Mouse (Mus musculus): ENCODE measurements around the gene Gstt1. TPM values are rescaled to one million over a fixed set of nuclear protein-coding genes. Genes with fewer than 3 reads are reported as not detected.

Gstt1 gene
- polyA plus RNA-seq, 1 experiment = 149 TPM

GRCm38 (mm10) chr10:75763682-75764518, 34.5 kb downstream of the Gstt1 start, which contains the start of gene Cabin1:
Gene Cabin1 (minus strand): TSS chr10:75764341.
- DNase-seq (ENCODE audit: low read depth) = peak; percentile 89

- DNase-seq (ENCODE audit: low read depth) = no peak
Measured at GRCm38 (mm10) chr10:75762413-75762812, 36.0 kb downstream of the Gstt1 start.

- no peak for DNase-seq (ENCODE audit: low read depth)
Measured at GRCm38 (mm10) chr10:75760311-75760710, 38.1 kb downstream of the Gstt1 start.

- DNase-seq (ENCODE audit: low read depth) = no peak
Measured at GRCm38 (mm10) chr10:75756719-75757118, 41.7 kb downstream of the Gstt1 start.

- no peak for DNase-seq (ENCODE audit: low read depth)
Measured at GRCm38 (mm10) chr10:75744017-75744416, 54.4 kb downstream of the Gstt1 start.

GRCm38 (mm10) chr10:75743369-75743768, 55.0 kb downstream of the Gstt1 start:
- no peak for DNase-seq (ENCODE audit: low read depth)

- DNase-seq (ENCODE audit: low read depth) = peak; percentile 60
Measured at GRCm38 (mm10) chr10:75740866-75741265, 57.5 kb downstream of the Gstt1 start.

Other genes starting within 250 kb of the Gstt1 start
- gene Lrrc75b, start 238.3 kb downstream of the Gstt1 start, polyA plus RNA-seq (2012; rRNA removed) = 9.0 and 18.2 TPM in 2 replicates
- 127 and 198 TPM in 2 replicates for gene Ggt1, start 237.0 kb downstream of the Gstt1 start, polyA plus RNA-seq (2012; rRNA removed)
- gene Ggt5, start 209.2 kb downstream of the Gstt1 start, polyA plus RNA-seq (2012; rRNA removed) = 41.4 and 47.0 TPM in 2 replicates
- gene Susd2, start 154.6 kb downstream of the Gstt1 start, polyA plus RNA-seq (2012; rRNA removed) = 21.5 and 32.8 TPM in 2 replicates
- 31.3 and 33.0 TPM in 2 replicates for gene Cabin1, start 34.2 kb downstream of the Gstt1 start, polyA plus RNA-seq (2012; rRNA removed)
- gene Ddt, start 25.2 kb downstream of the Gstt1 start, polyA plus RNA-seq (2012; rRNA removed) = 97.9 and 149 TPM in 2 replicates
- 1.2 TPM in 1 of 2 replicates, not detected in the other for gene Gm20441, start 17.6 kb downstream of the Gstt1 start, polyA plus RNA-seq (2012; rRNA removed)
- 99.8 and 148 TPM in 2 replicates for gene Gstt3, start 17.2 kb downstream of the Gstt1 start, polyA plus RNA-seq (2012; rRNA removed)
- gene Gstt4, start 24.0 kb upstream of the Gstt1 start, polyA plus RNA-seq (2012; rRNA removed) = 1.0 and 2.6 TPM in 2 replicates
- 140 and 162 TPM in 2 replicates for gene Gstt2, start 38.8 kb upstream of the Gstt1 start, polyA plus RNA-seq (2012; rRNA removed)
- 670 and 829 TPM in 2 replicates for gene Mif, start 61.7 kb upstream of the Gstt1 start, polyA plus RNA-seq (2012; rRNA removed)
- 186 and 253 TPM in 2 replicates for gene Derl3, start 94.8 kb upstream of the Gstt1 start, polyA plus RNA-seq (2012; rRNA removed)
- gene Smarcb1, start 123.0 kb upstream of the Gstt1 start, polyA plus RNA-seq (2012; rRNA removed) = 37.1 and 46.1 TPM in 2 replicates
- 138 and 191 TPM in 2 replicates for gene Chchd10, start 134.5 kb upstream of the Gstt1 start, polyA plus RNA-seq (2012; rRNA removed)
- 15.5 and 16.6 TPM in 2 replicates for gene Mmp11, start 137.9 kb upstream of the Gstt1 start, polyA plus RNA-seq (2012; rRNA removed)
- 1.0 and 1.4 TPM in 2 replicates for gene Gm867, start 142.1 kb upstream of the Gstt1 start, polyA plus RNA-seq (2012; rRNA removed)
- 0.24 and 0.55 TPM in 2 replicates for gene Vpreb3, start 144.5 kb upstream of the Gstt1 start, polyA plus RNA-seq (2012; rRNA removed)
- 0.07 and 0.13 TPM in 2 replicates for gene Gm5134, start 155.9 kb upstream of the Gstt1 start, polyA plus RNA-seq (2012; rRNA removed)
- gene Zfp280b, start 234.1 kb upstream of the Gstt1 start, polyA plus RNA-seq (2012; rRNA removed) = 4.4 and 4.8 TPM in 2 replicates